Mouse (Mus musculus): ENCODE data around the gene Ect2.

DNA sequence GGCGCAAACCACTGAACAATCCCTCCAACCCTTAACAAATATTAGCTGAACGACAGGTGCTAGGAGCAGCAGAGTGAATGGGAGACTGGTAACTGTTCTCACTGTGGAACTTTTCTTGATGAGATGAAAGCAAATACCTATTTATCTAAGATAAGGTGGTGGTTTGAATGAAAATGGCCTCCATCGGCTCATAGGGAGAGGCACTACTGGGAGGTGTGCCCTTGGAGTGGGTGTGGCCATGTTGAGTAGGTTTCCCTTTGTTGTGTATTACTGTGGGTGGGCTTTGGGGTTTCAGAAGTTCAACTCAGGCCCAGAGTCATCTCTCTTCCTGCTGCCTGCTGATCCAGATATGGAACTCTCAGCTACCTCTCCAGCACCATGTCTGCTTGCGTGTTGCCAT, 37.2 kb upstream of the Ect2 start:
- TF ChIP-seq EP300 (IDR thresholded peaks at IDR 0.05; ENCODE audit: insufficient read depth, low read depth, low read length) (no peak), CTCF (IDR thresholded peaks at IDR 0.05) (no peak), POLR2A (IDR thresholded peaks at IDR 0.05; ENCODE audit: insufficient read depth, low read depth, low read length) (no peak)
